ENCODE assay signal across 16 mouse cellular contexts in genomic region chr2:34481401-34481800, GRCm38 (mm10).
DNase-seq lines count a peak whose midpoint lies in the region; ATAC-seq lines count a peak whose summit lies in the region.
"Had no signal": no experiment of that assay in that cellular context is flagged by ENCODE, and none has a peak within 500 bp of the region (broad histone marks: within the 10 kb centered on the region; RNA-seq: fewer than 3 reads in every experiment).

No protein-coding gene starts in this region.

- peaks cover 6% of the 10 kb centered on the region for H3K4me1 ChIP-seq in limb, embryonic 12.5 days (replicated peaks)
- H3K4me1 ChIP-seq in limb, embryonic 10.5 days = peaks cover 12% of the 10 kb centered on the region
- H3K4me1 ChIP-seq in hindbrain, embryonic 15.5 days (replicated peaks) = peaks cover 28% of the 10 kb centered on the region
- H3K4me1 ChIP-seq in midbrain, embryonic 12.5 days = peaks cover 23% of the 10 kb centered on the region
- peaks cover 27% of the 10 kb centered on the region for H3K4me1 ChIP-seq in neural tube, embryonic 15.5 days
- H3K4me1 ChIP-seq: heart, embryonic 10.5 days had no signal

- WGBS in limb, embryonic 12.5 days = 58% methylated on average over 4 of the region's 4 CpGs
- WGBS in limb, embryonic 10.5 days = 80% methylated on average over 4 of the region's 4 CpGs
- 37% methylated on average over 4 of the region's 4 CpGs for WGBS in hindbrain, embryonic 15.5 days
- 24% methylated on average over 4 of the region's 4 CpGs for WGBS in midbrain, embryonic 12.5 days
- WGBS in neural tube, embryonic 15.5 days = 17% methylated on average over 4 of the region's 4 CpGs

- no peak overlapping the region for H3K4me2 ChIP-seq in limb, embryonic 12.5 days
- H3K4me2 ChIP-seq in hindbrain, embryonic 15.5 days = no peak overlapping the region
- H3K4me2 ChIP-seq in midbrain, embryonic 12.5 days (replicated peaks) = no peak overlapping the region
- H3K4me2 ChIP-seq in neural tube, embryonic 15.5 days = no peak overlapping the region
- H3K4me2 ChIP-seq: kidney, embryonic 15.5 days had no signal

- H3K27me3 ChIP-seq in limb, embryonic 12.5 days = no peaks in the 10 kb centered on the region
- H3K27me3 ChIP-seq in limb, embryonic 10.5 days (ENCODE audit: low read depth, poor library complexity, severe bottlenecking) = no peaks in the 10 kb centered on the region
- H3K27me3 ChIP-seq in hindbrain, embryonic 15.5 days = no peaks in the 10 kb centered on the region
- no peaks in the 10 kb centered on the region for H3K27me3 ChIP-seq in midbrain, embryonic 12.5 days
- H3K27me3 ChIP-seq in neural tube, embryonic 15.5 days (replicated peaks) = no peaks in the 10 kb centered on the region
- H3K27me3 ChIP-seq: kidney, embryonic 15.5 days had no signal

- no peaks in the 10 kb centered on the region for H3K9me3 ChIP-seq in limb, embryonic 12.5 days
- no peaks in the 10 kb centered on the region for H3K9me3 ChIP-seq in limb, embryonic 10.5 days (replicated peaks)
- H3K9me3 ChIP-seq in hindbrain, embryonic 15.5 days = no peaks in the 10 kb centered on the region
- H3K9me3 ChIP-seq in midbrain, embryonic 12.5 days = no peaks in the 10 kb centered on the region
- no peaks in the 10 kb centered on the region for H3K9me3 ChIP-seq in neural tube, embryonic 15.5 days (replicated peaks)
- H3K9me3 ChIP-seq: heart, embryonic 10.5 days; kidney, embryonic 15.5 days had no signal

- H3K27ac ChIP-seq in limb, embryonic 12.5 days = peak overlapping the region; percentile 5; the same call in 1 of the 2 replicates
- no peak overlapping the region for H3K27ac ChIP-seq in limb, embryonic 10.5 days
- H3K27ac ChIP-seq in hindbrain, embryonic 15.5 days (replicated peaks) = peak overlapping the region; percentile 68
- peak overlapping the region; percentile 77 for H3K27ac ChIP-seq in midbrain, embryonic 12.5 days (replicated peaks)
- peak overlapping the region; percentile 62 for H3K27ac ChIP-seq in neural tube, embryonic 15.5 days (replicated peaks)
- H3K27ac ChIP-seq: heart, embryonic 10.5 days; kidney, embryonic 15.5 days had no signal

- H3K9ac ChIP-seq in limb, embryonic 12.5 days (replicated peaks) = no peak overlapping the region
- 0 out of 2 replicates have a peak overlapping the region, but pooled peaks have one; percentile 8 for H3K9ac ChIP-seq in hindbrain, embryonic 15.5 days
- H3K9ac ChIP-seq in midbrain, embryonic 12.5 days (replicated peaks) = no peak overlapping the region
- no peak overlapping the region for H3K9ac ChIP-seq in neural tube, embryonic 15.5 days (replicated peaks)
- H3K9ac ChIP-seq: kidney, embryonic 15.5 days had no signal

- ATAC-seq in limb, embryonic 12.5 days (ENCODE audit: insufficient number of reproducible peaks, insufficient read depth, low FRiP score, low TSS enrichment, low read depth) = no peak
- ATAC-seq in hindbrain, embryonic 15.5 days (ENCODE audit: low FRiP score, low read depth) = no peak
- peak; percentile 62; the same call in 1 of the 2 replicates for ATAC-seq in midbrain, embryonic 12.5 days (ENCODE audit: low FRiP score, low read depth)
- ATAC-seq in neural tube, embryonic 15.5 days (ENCODE audit: low FRiP score) = 0 out of 2 replicates have a peak, but pooled peaks have one; percentile 38
- ATAC-seq: CD4-positive, CD25-positive, alpha-beta regulatory T cell, adult 4 months had no signal

- H3K36me3 ChIP-seq in limb, embryonic 12.5 days = no peaks in the 10 kb centered on the region
- no peaks in the 10 kb centered on the region for H3K36me3 ChIP-seq in limb, embryonic 10.5 days
- H3K36me3 ChIP-seq in hindbrain, embryonic 15.5 days = no peaks in the 10 kb centered on the region
- no peaks in the 10 kb centered on the region for H3K36me3 ChIP-seq in midbrain, embryonic 12.5 days
- no peaks in the 10 kb centered on the region for H3K36me3 ChIP-seq in neural tube, embryonic 15.5 days
- H3K36me3 ChIP-seq: heart, embryonic 10.5 days; kidney, embryonic 15.5 days had no signal

- DNase-seq in limb, embryonic 10.5 days (ENCODE audit: low spot score) = no peak
- DNase-seq in spleen, adult 18-20 months = no peak
- DNase-seq in right cerebral cortex, adult 18-20 months = no peak
- DNase-seq: adrenal gland, postnatal 10 days; cerebellum, adult 8-10 months; heart, postnatal 14 days; lung, adult 18-20 months; lung, postnatal 36 days; thymus, adult 2 months had no signal

- no peak overlapping the region for H3K4me3 ChIP-seq in limb, embryonic 12.5 days (replicated peaks)
- no peak overlapping the region for H3K4me3 ChIP-seq in limb, embryonic 10.5 days
- no peak overlapping the region for H3K4me3 ChIP-seq in hindbrain, embryonic 15.5 days
- no peak overlapping the region for H3K4me3 ChIP-seq in midbrain, embryonic 12.5 days
- H3K4me3 ChIP-seq in neural tube, embryonic 15.5 days (replicated peaks) = no peak overlapping the region
- H3K4me3 ChIP-seq: heart, embryonic 10.5 days; kidney, embryonic 15.5 days had no signal

Comparison
In these comparisons a context has a peak if more than half of its experiments do, and no peak if none do; other contexts are left out.
1. ATAC-seq: peak in midbrain, embryonic 12.5 days (single experiment) and neural tube, embryonic 15.5 days (single experiment); none in limb, embryonic 12.5 days (single experiment) and hindbrain, embryonic 15.5 days (single experiment).